Mouse (Mus musculus): Measurements from ENCODE around the gene Scgb2b24.

Scgb2b24 gene

GRCm38 (mm10) chr7:33739212-33739611 lies at the start of gene Scgb2b24:
Gene Scgb2b24 (minus strand): TSS chr7:33739312.
- in situ Hi-C loops (cut with MboI): no loop called here

- in situ Hi-C loops (cut with MboI): no loop called here
Observed at GRCm38 (mm10) chr7:33743499-33743898, 4.4 kb upstream of the Scgb2b24 start, which contains the start of gene Scgb1b24. Gene Scgb1b24 (plus strand): TSS chr7:33743799.

- in situ Hi-C loops (cut with MboI): no loop called here
Observed at GRCm38 (mm10) chr7:33689864-33690263, 49.2 kb downstream of the Scgb2b24 start.

Measured in mature B cell (primary cell).